Mouse (Mus musculus): ENCODE results near the gene Frmd4b. TPM values are rescaled to one million over a fixed set of nuclear protein-coding genes. Genes with fewer than 3 reads are reported as not detected.

Gene Frmd4b
- polyA plus RNA-seq, 1 experiment, result 8.2 TPM

- DNase-seq, result no peak
- H3K4me3 ChIP-seq (ENCODE audit: control insufficient read depth, insufficient read depth, low read length), result no peak overlapping the region
- no peak overlapping the region for H3K27ac ChIP-seq (ENCODE audit: control insufficient read depth, insufficient read depth, low read length)
- H3K27me3 ChIP-seq (ENCODE audit: control insufficient read depth, insufficient read depth, low read length), result no peaks in the 10 kb centered on the region
- TF ChIP-seq CTCF (IDR thresholded peaks at IDR 0.05; ENCODE audit: borderline replicate concordance, control insufficient read depth, extremely low read depth, insufficient read depth, low read length, poor library complexity) (no peak), POLR2A (IDR thresholded peaks at IDR 0.05; ENCODE audit: control insufficient read depth, extremely low read depth, insufficient read depth, low read length, poor library complexity) (no peak)
- peaks cover 8% of the 10 kb centered on the region for H3K4me1 ChIP-seq (replicated peaks; ENCODE audit: control insufficient read depth, insufficient read depth, low read length)
- 35% methylated on average over 6 of the region's 6 CpGs for WGBS
- H3K36me3 ChIP-seq (ENCODE audit: control insufficient read depth, insufficient read depth, low read length), result no peaks in the 10 kb centered on the region
Measured at GRCm38 (mm10) chr6:97353371-97353770, 264.0 kb downstream of the Frmd4b start.

DNA sequence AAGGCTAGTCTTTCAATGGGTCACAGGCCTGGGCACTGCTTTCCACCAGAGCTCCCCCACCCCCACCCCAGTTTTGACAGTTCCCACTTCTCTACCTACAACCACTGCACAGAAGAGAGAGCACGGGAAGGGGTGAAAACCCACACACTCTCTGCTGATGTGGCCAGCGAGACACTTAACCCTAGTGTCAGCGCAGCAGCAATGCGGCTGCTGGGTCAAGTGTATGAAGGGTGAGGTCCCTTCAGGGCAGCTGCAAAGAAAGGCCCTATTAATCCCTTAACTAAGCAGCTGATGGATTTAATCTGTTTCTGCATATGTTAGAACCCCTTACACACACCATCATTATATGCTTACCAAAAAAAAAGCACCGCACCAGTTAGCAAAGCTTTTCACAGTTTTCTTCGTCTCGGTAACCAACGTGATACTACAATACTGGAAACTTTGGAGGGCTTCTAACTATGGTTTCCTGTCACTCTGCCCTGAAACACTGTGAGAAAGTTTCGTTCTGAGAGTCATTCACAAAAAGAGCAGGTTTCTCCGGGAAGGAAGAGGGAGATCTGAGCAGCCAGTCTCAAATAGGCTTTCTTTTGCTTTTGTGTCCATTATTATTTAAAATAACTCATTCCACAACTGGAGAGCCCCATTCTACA is 264.7 kb downstream of the Frmd4b start:
- WGBS, result 11% methylated on average over 10 of the region's 10 CpGs
- no peak for TF ChIP-seq CTCF (IDR thresholded peaks at IDR 0.05; ENCODE audit: borderline replicate concordance, control insufficient read depth, extremely low read depth, insufficient read depth, low read length, poor library complexity)
- TF ChIP-seq POLR2A (IDR thresholded peaks at IDR 0.05; ENCODE audit: control insufficient read depth, extremely low read depth, insufficient read depth, low read length, poor library complexity), result no peak
- Histone ChIP-seq H3K4me3 (ENCODE audit: control insufficient read depth, insufficient read depth, low read length) (no peak overlapping the region), H3K27me3 (ENCODE audit: control insufficient read depth, insufficient read depth, low read length) (no peaks in the 10 kb centered on the region), H3K4me1 (replicated peaks; ENCODE audit: control insufficient read depth, insufficient read depth, low read length) (peaks cover 8% of the 10 kb centered on the region), H3K36me3 (ENCODE audit: control insufficient read depth, insufficient read depth, low read length) (no peaks in the 10 kb centered on the region), H3K27ac (ENCODE audit: control insufficient read depth, insufficient read depth, low read length) (no peak overlapping the region)
- DNase-seq, result no peak

- Histone ChIP-seq H3K27ac (ENCODE audit: control insufficient read depth, insufficient read depth, low read length) (no peak overlapping the region), H3K4me1 (replicated peaks; ENCODE audit: control insufficient read depth, insufficient read depth, low read length) (peaks cover 8% of the 10 kb centered on the region), H3K27me3 (ENCODE audit: control insufficient read depth, insufficient read depth, low read length) (no peaks in the 10 kb centered on the region), H3K4me3 (ENCODE audit: control insufficient read depth, insufficient read depth, low read length) (no peak overlapping the region), H3K36me3 (ENCODE audit: control insufficient read depth, insufficient read depth, low read length) (no peaks in the 10 kb centered on the region)
- no peak for DNase-seq
- no peak for TF ChIP-seq CTCF (IDR thresholded peaks at IDR 0.05; ENCODE audit: borderline replicate concordance, control insufficient read depth, extremely low read depth, insufficient read depth, low read length, poor library complexity)
- no peak for TF ChIP-seq POLR2A (IDR thresholded peaks at IDR 0.05; ENCODE audit: control insufficient read depth, extremely low read depth, insufficient read depth, low read length, poor library complexity)
- 91% methylated on average over 8 of the region's 8 CpGs for WGBS
Measured at GRCm38 (mm10) chr6:97349355-97350138, 267.8 kb downstream of the Frmd4b start.

DNA sequence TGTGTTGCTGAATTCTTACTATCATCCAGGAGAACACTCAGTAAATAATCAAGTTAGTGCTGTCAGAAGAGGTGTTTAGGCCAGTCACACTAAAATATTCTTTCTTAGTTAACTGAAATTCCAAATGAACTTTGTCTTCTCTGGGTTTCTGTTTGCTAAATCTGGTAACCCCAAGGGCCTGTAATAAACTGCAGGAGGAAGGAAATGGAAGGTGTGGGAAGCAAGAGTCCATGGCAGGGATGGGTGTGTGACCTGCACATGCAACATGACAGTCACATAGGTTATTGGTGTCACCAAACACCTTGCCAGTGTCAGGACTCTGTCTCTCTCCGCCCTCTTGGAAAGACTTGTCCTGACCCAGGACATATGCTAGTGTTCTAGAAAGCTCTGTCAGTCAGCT is 270.4 kb downstream of the Frmd4b start:
- no peak overlapping the region for H3K27ac ChIP-seq (ENCODE audit: control insufficient read depth, insufficient read depth, low read length)
- no peak overlapping the region for H3K4me3 ChIP-seq (ENCODE audit: control insufficient read depth, insufficient read depth, low read length)
- no peaks in the 10 kb centered on the region for H3K36me3 ChIP-seq (ENCODE audit: control insufficient read depth, insufficient read depth, low read length)
- no peak for TF ChIP-seq POLR2A (IDR thresholded peaks at IDR 0.05; ENCODE audit: control insufficient read depth, extremely low read depth, insufficient read depth, low read length, poor library complexity)
- 97% methylated on average over 1 of the region's 1 CpGs for WGBS
- no peak for DNase-seq
- no peaks in the 10 kb centered on the region for H3K4me1 ChIP-seq (replicated peaks; ENCODE audit: control insufficient read depth, insufficient read depth, low read length)
- no peaks in the 10 kb centered on the region for H3K27me3 ChIP-seq (ENCODE audit: control insufficient read depth, insufficient read depth, low read length)

GRCm38 (mm10) chr6:97346527-97346926 is 270.8 kb downstream of the Frmd4b start:
- TF ChIP-seq CTCF (IDR thresholded peaks at IDR 0.05; ENCODE audit: borderline replicate concordance, control insufficient read depth, extremely low read depth, insufficient read depth, low read length, poor library complexity) (no peak), POLR2A (IDR thresholded peaks at IDR 0.05; ENCODE audit: control insufficient read depth, extremely low read depth, insufficient read depth, low read length, poor library complexity) (no peak)
- no peak for DNase-seq
- Histone ChIP-seq H3K4me3 (ENCODE audit: control insufficient read depth, insufficient read depth, low read length) (no peak overlapping the region), H3K27ac (ENCODE audit: control insufficient read depth, insufficient read depth, low read length) (no peak overlapping the region), H3K4me1 (replicated peaks; ENCODE audit: control insufficient read depth, insufficient read depth, low read length) (no peaks in the 10 kb centered on the region), H3K27me3 (ENCODE audit: control insufficient read depth, insufficient read depth, low read length) (no peaks in the 10 kb centered on the region), H3K36me3 (ENCODE audit: control insufficient read depth, insufficient read depth, low read length) (no peaks in the 10 kb centered on the region)
- WGBS, result 93% methylated on average over 10 of the region's 10 CpGs

DNA sequence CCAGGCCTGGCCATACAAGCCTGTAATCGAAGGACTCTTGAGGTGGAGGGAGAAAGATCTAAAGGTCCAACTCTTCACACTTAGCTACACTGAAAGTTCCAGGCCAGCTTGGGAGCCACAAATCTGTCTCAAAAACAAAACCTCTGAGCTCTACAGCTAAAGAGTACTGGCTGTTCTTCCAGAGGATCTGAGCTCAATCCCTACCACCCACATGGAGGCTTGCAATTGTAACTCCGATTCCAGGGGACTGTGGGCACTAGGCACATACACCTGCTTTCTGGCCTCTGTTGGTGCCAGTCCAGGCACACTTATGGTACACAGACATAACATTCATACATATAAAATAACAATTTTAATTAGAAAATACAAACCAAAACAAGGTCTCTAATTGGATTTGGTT is 271.4 kb downstream of the Frmd4b start:
- H3K27ac ChIP-seq (ENCODE audit: control insufficient read depth, insufficient read depth, low read length), result no peak overlapping the region
- no peak for DNase-seq
- no peaks in the 10 kb centered on the region for H3K27me3 ChIP-seq (ENCODE audit: control insufficient read depth, insufficient read depth, low read length)
- H3K36me3 ChIP-seq (ENCODE audit: control insufficient read depth, insufficient read depth, low read length), result no peaks in the 10 kb centered on the region
- H3K4me1 ChIP-seq (replicated peaks; ENCODE audit: control insufficient read depth, insufficient read depth, low read length), result no peaks in the 10 kb centered on the region
- WGBS, result 98% methylated on average over 2 of the region's 2 CpGs
- TF ChIP-seq POLR2A (IDR thresholded peaks at IDR 0.05; ENCODE audit: control insufficient read depth, extremely low read depth, insufficient read depth, low read length, poor library complexity), result no peak
- TF ChIP-seq CTCF (IDR thresholded peaks at IDR 0.05; ENCODE audit: borderline replicate concordance, control insufficient read depth, extremely low read depth, insufficient read depth, low read length, poor library complexity), result no peak
- H3K4me3 ChIP-seq (ENCODE audit: control insufficient read depth, insufficient read depth, low read length), result no peak overlapping the region

All from thymus, adult 2 months (tissue).